ENCODE assay signal across 11 mouse cellular contexts in genomic region chr16:30416284-30416683, GRCm38 (mm10). TPM values are rescaled to one million over a fixed set of nuclear protein-coding genes. Genes with fewer than 3 reads are reported as not detected.
DNase-seq lines count a peak whose midpoint lies in the region; ATAC-seq and TF ChIP-seq lines count a peak whose summit lies in the region.
"Had no signal": no experiment of that assay in that cellular context is flagged by ENCODE, and none has a peak within 500 bp of the region (broad histone marks: within the 10 kb centered on the region; RNA-seq: fewer than 3 reads in every experiment).

No protein-coding gene starts in this region.

- DNase-seq in left cerebral cortex, postnatal 25 days (ENCODE audit: low spot score in 2 of 2), result peak; percentile 16 to 23
- DNase-seq in left cerebral cortex, adult 2 months (ENCODE audit: extremely low spot score in 1 of 2, low spot score in 2 of 2), result no peak
- DNase-seq in kidney, adult 8-10 months, result peak; percentile 16 to 41
- DNase-seq in urinary bladder, postnatal 10 days (ENCODE audit: low spot score), result no peak
- no peak for DNase-seq in urinary bladder, postnatal 4 days (ENCODE audit: low spot score in 2 of 2)

- intact Hi-C loops in left cerebral cortex, postnatal 25 days (cut with DNase I), result no loop called here
- intact Hi-C loops in left cerebral cortex, adult 2 months (cut with DNase I), result no loop called here

- peaks cover 4% of the 10 kb centered on the region; the same call in 1 of the 2 replicates for H3K4me1 ChIP-seq in brown adipose tissue, adult 24 weeks (ENCODE audit: control insufficient read depth, insufficient read depth, insufficient read length, low read length)
- H3K4me1 ChIP-seq: embryonic facial prominence, embryonic 13.5 days; limb, embryonic 13.5 days; midbrain, embryonic 12.5 days had no signal

- TF ChIP-seq CTCF in left cerebral cortex, adult 2 months (IDR thresholded peaks at IDR 0.05), result no peak

- no peak overlapping the region for H3K27ac ChIP-seq in left cerebral cortex, adult 2 months
- H3K27ac ChIP-seq in brown adipose tissue, adult 24 weeks (replicated peaks; ENCODE audit: low read depth, low read length), result 0 out of 2 replicates have a peak overlapping the region, but pooled peaks have one; percentile 13
- H3K27ac ChIP-seq: embryonic facial prominence, embryonic 13.5 days; limb, embryonic 13.5 days; midbrain, embryonic 12.5 days had no signal

- H3K4me3 ChIP-seq in left cerebral cortex, adult 2 months, result no peak overlapping the region
- no peak overlapping the region for H3K4me3 ChIP-seq in brown adipose tissue, adult 24 weeks (ENCODE audit: insufficient read depth, low read depth, low read length)
- H3K4me3 ChIP-seq: embryonic facial prominence, embryonic 13.5 days; limb, embryonic 13.5 days; midbrain, embryonic 12.5 days had no signal

- peak; percentile 38; the same call in 1 of the 2 replicates for ATAC-seq in megakaryocyte, adult 5-6 weeks (ENCODE audit: poor library complexity, severe bottlenecking)
- ATAC-seq: inflammation-experienced regulatory T-cells, adult 6 months had no signal

RNA-seq across cellular contexts. Expression of gene Atp13a3, which starts 10.5 kb away (rescaled TPM):
- total RNA-seq in left cerebral cortex, postnatal 25 days (2021), result 10 to 100 TPM; 57.4 to 70.1 TPM
- 10 to 100 TPM; 71.3 to 73.7 TPM for total RNA-seq in left cerebral cortex, adult 2 months (2021)
- polyA plus RNA-seq in brown adipose tissue, adult 24 weeks (2012; ENCODE audit: insufficient read depth, insufficient read length, missing spikeins), result 21.9 and 31.4 TPM in 2 replicates
- 101 and 107 TPM in 2 replicates for total RNA-seq in megakaryocyte, adult 5-6 weeks (2015)
- total RNA-seq in megakaryocyte, adult 5-6 weeks (2017), result 85.2 and 87.7 TPM in 2 replicates

Comparison
In these comparisons a context has a peak if more than half of its experiments do, and no peak if none do; other contexts are left out.
1. DNase-seq: peak in left cerebral cortex, postnatal 25 days (2 of 2) and kidney, adult 8-10 months (2 of 2); none in left cerebral cortex, adult 2 months (0 of 2), urinary bladder, postnatal 10 days (single experiment) and urinary bladder, postnatal 4 days (0 of 2).